Mouse (Mus musculus) adrenal gland, adult 8-10 months (tissue): ENCODE measurements at regions not wholly inside any gene's neighbourhood (a gene's known extent, or its start where the extent isn't known, plus 50 kb on each side); places are given as distances from the start of the nearest gene placed in this dataset.
A peak's percentile ranks its signal among the peaks of the same experiment; 100 is the strongest.

Experiments used
- DNase-seq: peaks from one replicate; pipeline ENCODE4 v3.0.0; 2022

GRCm38 (mm10) chr2:169351547-169351946, 236.0 kb downstream of the Gm11011 start:
- DNase-seq: no peak

GRCm38 (mm10) chr2:169346107-169346506, 241.4 kb downstream of the Gm11011 start:
- no peak for DNase-seq

GRCm38 (mm10) chr2:169319521-169319920, 268.0 kb downstream of the Gm11011 start:
- DNase-seq: no peak

- DNase-seq: no peak
Measured at GRCm38 (mm10) chr2:169314396-169314930, 273.1 kb downstream of the Gm11011 start.

- no peak for DNase-seq
Measured at GRCm38 (mm10) chr2:169311821-169312220, 275.7 kb downstream of the Gm11011 start.

- no peak for DNase-seq
Measured at GRCm38 (mm10) chr2:169311356-169311755, 276.2 kb downstream of the Gm11011 start.

- DNase-seq: no peak
Measured at GRCm38 (mm10) chr2:169304360-169304759, 283.2 kb downstream of the Gm11011 start.

- no peak for DNase-seq
Measured at GRCm38 (mm10) chr2:169300966-169301365, 286.6 kb downstream of the Gm11011 start.

- DNase-seq: no peak
Measured at GRCm38 (mm10) chr2:169300411-169300810, 287.1 kb downstream of the Gm11011 start.

- no peak for DNase-seq
Measured at GRCm38 (mm10) chr2:169297841-169298627, 289.5 kb downstream of the Gm11011 start.

GRCm38 (mm10) chr2:169297226-169297625, 290.3 kb downstream of the Gm11011 start:
- DNase-seq: no peak

GRCm38 (mm10) chr2:169293351-169293750, 294.2 kb downstream of the Gm11011 start:
- DNase-seq: no peak

GRCm38 (mm10) chr2:169288891-169289605, 298.5 kb downstream of the Gm11011 start:
- DNase-seq: no peak

GRCm38 (mm10) chr2:169286701-169287100, 300.8 kb downstream of the Gm11011 start:
- no peak for DNase-seq

- DNase-seq: no peak
Measured at GRCm38 (mm10) chr2:169282508-169283117, 304.9 kb downstream of the Gm11011 start.

- DNase-seq: no peak
Measured at GRCm38 (mm10) chr2:169275371-169275770, 312.2 kb downstream of the Gm11011 start.

GRCm38 (mm10) chr2:169274101-169274500, 313.4 kb downstream of the Gm11011 start:
- peak; percentile 18 for DNase-seq

GRCm38 (mm10) chr2:169272622-169273021, 314.9 kb downstream of the Gm11011 start:
- no peak for DNase-seq

GRCm38 (mm10) chr2:169272018-169272417, 315.5 kb downstream of the Gm11011 start:
- no peak for DNase-seq

GRCm38 (mm10) chr2:169260636-169261035, 305.2 kb upstream of the Zfp64 start:
- DNase-seq: no peak

GRCm38 (mm10) chr2:169244572-169244971, 289.2 kb upstream of the Zfp64 start:
- no peak for DNase-seq

- no peak for DNase-seq
Measured at GRCm38 (mm10) chr2:169243981-169244380, 288.6 kb upstream of the Zfp64 start.

GRCm38 (mm10) chr2:169237856-169238255, 282.5 kb upstream of the Zfp64 start:
- no peak for DNase-seq
